Mouse (Mus musculus) megakaryocyte, adult 5-6 weeks (primary cell): ENCODE measurements around the gene Vill. TPM values are rescaled to one million over a fixed set of nuclear protein-coding genes. Genes with fewer than 3 reads are reported as not detected.
A peak's percentile ranks its signal among the peaks of the same experiment; 100 is the strongest.

Experiments
- ATAC-seq: 2 replicates; pipeline ENCODE4 v1.8.0; 2016; ENCODE audit warnings: mild to moderate bottlenecking, inconsistent platforms; ENCODE audit not compliant: poor library complexity, severe bottlenecking
- total RNA-seq, 2 experiments: library from RNA; stranded (forward) in 1 of 2; stranded (reverse) in 1 of 2; fragments of 153-499, 151-499 nt in 1 of 2; fragments of 221-1000, 200-1000 nt in 1 of 2; gene quantifications; 2 replicates each; pipeline versions ENCODE4 v1.2.3 to v1.2.4; 2015 to 2017

The Vill gene
- total RNA-seq, 2 experiments from 2014 or later: 17.0 to 92.7 TPM

DNA sequence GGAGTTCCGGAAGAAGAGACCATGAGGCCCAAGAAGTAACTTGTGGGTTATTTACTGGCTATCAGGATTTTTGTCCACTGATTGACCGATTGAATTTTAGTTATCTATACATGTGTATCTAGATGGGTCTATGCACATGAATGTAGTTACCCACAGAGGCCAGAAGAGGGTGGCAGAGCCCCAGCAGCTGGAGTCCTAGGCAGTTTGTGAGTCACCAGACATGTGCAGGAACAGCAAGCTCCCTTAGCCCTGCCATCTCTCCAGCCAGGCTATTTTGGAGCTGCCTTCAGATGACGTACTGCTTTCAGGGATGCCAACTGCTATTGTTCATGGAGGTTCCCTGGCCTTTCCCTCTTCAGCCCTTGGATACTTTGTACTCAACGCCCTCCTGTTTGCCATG, 55.0 kb downstream of the Vill start:
- ATAC-seq: peak; percentile 71

GRCm38 (mm10) chr9:119109685-119110353, 57.2 kb downstream of the Vill start:
- no peak for ATAC-seq

DNA sequence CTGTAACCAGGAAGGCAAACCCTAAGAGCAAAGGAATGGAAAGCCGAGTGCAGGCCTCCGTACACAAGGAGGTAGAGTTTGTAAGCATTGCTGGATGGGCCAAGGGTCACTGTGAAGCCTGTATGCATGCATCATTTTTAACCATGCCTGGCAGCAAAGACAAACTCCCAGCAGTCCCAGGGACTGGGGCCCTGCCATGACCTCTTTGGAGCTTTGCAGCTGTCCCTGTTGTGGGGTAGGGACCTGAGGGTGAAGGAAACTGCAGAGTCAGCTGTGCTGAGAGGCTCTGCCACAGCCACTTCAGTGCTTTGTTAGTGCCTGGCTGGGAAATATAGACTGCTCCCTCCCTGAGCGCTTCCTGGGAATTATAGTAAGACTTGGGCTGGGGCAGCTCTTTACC, 58.1 kb downstream of the Vill start:
- no peak for ATAC-seq

DNA sequence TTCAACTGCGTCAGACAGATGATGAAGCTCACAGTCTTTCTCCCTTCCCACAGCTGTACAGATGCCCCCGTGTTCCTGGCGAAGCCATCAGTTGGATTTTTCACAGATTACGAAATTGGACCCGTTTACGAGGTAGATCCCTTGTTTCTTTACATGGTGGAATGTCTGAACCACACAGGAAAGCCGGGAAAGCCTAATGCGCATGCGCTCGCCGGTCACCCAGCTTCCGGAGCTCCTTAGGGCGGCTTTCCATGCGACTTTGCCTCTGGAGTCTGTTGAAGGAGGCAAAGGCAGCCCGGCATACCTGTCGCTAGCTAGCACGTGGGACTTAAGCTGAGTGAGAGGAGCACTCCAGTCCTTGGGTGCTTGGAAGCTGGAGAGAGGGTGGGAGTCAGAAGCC, 62.3 kb downstream of the Vill start:
- ATAC-seq: no peak

DNA sequence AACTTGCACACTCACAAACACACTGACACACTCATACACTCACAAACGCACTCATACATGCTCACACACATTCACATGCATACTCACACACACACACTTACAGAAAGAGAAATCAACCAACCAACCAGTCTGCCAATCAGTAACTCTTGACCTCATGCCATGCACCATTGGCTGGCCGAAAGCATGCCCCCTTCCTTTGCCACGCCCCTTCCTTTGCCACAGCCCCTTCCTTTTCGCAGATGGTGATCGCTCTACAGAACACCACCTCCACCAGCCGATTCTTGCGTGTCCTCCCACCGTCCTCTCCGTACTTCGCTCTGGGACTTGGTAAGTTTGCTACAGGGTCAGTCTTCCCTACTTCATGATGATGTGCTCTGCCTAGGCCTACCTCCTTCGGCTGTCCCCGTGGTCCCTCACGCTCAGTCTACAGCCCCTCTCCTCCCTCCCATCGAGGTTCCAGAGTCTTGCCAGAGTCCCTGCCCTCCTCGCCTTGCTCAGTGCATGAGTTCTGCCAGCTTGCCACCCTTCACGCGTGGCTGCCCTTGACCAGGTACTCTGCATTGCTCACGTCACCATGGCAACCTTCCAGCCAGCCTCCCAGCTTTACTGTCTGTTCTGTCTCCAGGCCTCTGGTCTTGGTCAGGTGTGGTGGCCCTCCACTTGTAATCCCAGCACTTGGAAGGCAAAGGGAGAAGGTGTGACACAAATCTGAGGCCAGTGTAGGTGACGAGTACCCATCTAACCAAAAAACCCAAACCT, 67.0 kb downstream of the Vill start:
- ATAC-seq: no peak

GRCm38 (mm10) chr9:119120168-119120560, 67.6 kb downstream of the Vill start:
- no peak for ATAC-seq

Other genes with a start within 250 kb of the Vill start
- 17.3 and 17.8 TPM in 2 replicates for gene Ctdspl, start 126.3 kb upstream of the Vill start, total RNA-seq (2015)
- gene Ctdspl, start 126.3 kb upstream of the Vill start, total RNA-seq (2017): 8.5 and 9.8 TPM in 2 replicates
- 0.16 and 0.87 TPM in 2 replicates for gene Plcd1, start 40.7 kb downstream of the Vill start, total RNA-seq (2015)
- 0.26 and 0.53 TPM in 2 replicates for gene Plcd1, start 40.7 kb downstream of the Vill start, total RNA-seq (2017)
- gene Dlec1, start 49.7 kb downstream of the Vill start, total RNA-seq (2015): not detected in 2 replicates
- gene Dlec1, start 49.7 kb downstream of the Vill start, total RNA-seq (2017): not detected in 2 replicates
- 0.34 and 0.78 TPM in 2 replicates for gene Acaa1b, start 104.3 kb downstream of the Vill start, total RNA-seq (2015)
- not detected in 2 replicates for gene Acaa1b, start 104.3 kb downstream of the Vill start, total RNA-seq (2017)
- gene Gm47289, start 106.4 kb downstream of the Vill start, total RNA-seq (2015): not detected in 2 replicates
- gene Gm47289, start 106.4 kb downstream of the Vill start, total RNA-seq (2017): not detected in 2 replicates
- not detected in 2 replicates for gene Slc22a13, start 156.3 kb downstream of the Vill start, total RNA-seq (2015)
- gene Slc22a13, start 156.3 kb downstream of the Vill start, total RNA-seq (2017): not detected in 2 replicates